Mouse (Mus musculus): ENCODE results near the gene Dbt. TPM values are rescaled to one million over a fixed set of nuclear protein-coding genes. Genes with fewer than 3 reads are reported as not detected.

Gene Dbt
- 10 to 100 TPM; 51.0 to 54.6 TPM for total RNA-seq (2021)
- long read RNA-seq, experiment 1, transcript Dbt-201 (11 exons, 3,301 nt), result major isoform, 24 of 43 reads
- long read RNA-seq, experiment 1, partial matches to known transcripts, result 2 of 43 reads
- long read RNA-seq, experiment 1, other reads (novel, unspliced or antisense), result 17 of 43 reads
- long read RNA-seq, experiment 2, transcript Dbt-201 (11 exons, 3,301 nt), result major isoform, 18 of 34 reads
- long read RNA-seq, experiment 2, partial matches to known transcripts, result 16 of 34 reads
- long read RNA-seq, experiment 2, other reads (novel, unspliced or antisense), result 0 of 34 reads

- peak; percentile 88 to 93 for DNase-seq
These were observed at the start of gene Dbt for GRCm38 (mm10) chr3:116512904-116513716. TSS of gene Dbt (plus strand) at chr3:116513070.

GRCm38 (mm10) chr3:116464318-116464717 is 48.6 kb upstream of the Dbt start:
- DNase-seq, result no peak

GRCm38 (mm10) chr3:116465709-116466108 is 47.2 kb upstream of the Dbt start:
- no peak for DNase-seq

GRCm38 (mm10) chr3:116474602-116475001 is 38.3 kb upstream of the Dbt start:
- DNase-seq, result no peak

- DNase-seq, result peak in 1 of 2 experiments; percentile 3
These were observed 36.1 kb upstream of the Dbt start for GRCm38 (mm10) chr3:116476686-116477298.

- no peak for DNase-seq
These were observed 35.5 kb upstream of the Dbt start for GRCm38 (mm10) chr3:116477351-116477750.

GRCm38 (mm10) chr3:116480119-116480518 is 32.8 kb upstream of the Dbt start:
- DNase-seq, result no peak

GRCm38 (mm10) chr3:116480937-116481336 is 31.9 kb upstream of the Dbt start:
- no peak for DNase-seq

- DNase-seq, result peak in 1 of 2 experiments; percentile 25
These were observed 30.1 kb upstream of the Dbt start for GRCm38 (mm10) chr3:116482724-116483123.

- no peak for DNase-seq
These were observed 29.6 kb upstream of the Dbt start for GRCm38 (mm10) chr3:116483271-116483670.

- DNase-seq, result no peak
These were observed 21.9 kb upstream of the Dbt start for GRCm38 (mm10) chr3:116490920-116491319.

GRCm38 (mm10) chr3:116491923-116492454 is 20.9 kb upstream of the Dbt start:
- no peak for DNase-seq

- no peak for DNase-seq
These were observed 19.2 kb upstream of the Dbt start for GRCm38 (mm10) chr3:116493658-116494057.

GRCm38 (mm10) chr3:116495671-116496070 is 17.2 kb upstream of the Dbt start:
- DNase-seq, result no peak

GRCm38 (mm10) chr3:116507772-116508351 is 5.0 kb upstream of the Dbt start, which contains the start of gene Rtca:
TSS of gene Rtca (minus strand) at chr3:116508208.
- peak; percentile 98 to 99 for DNase-seq

GRCm38 (mm10) chr3:116512151-116512903 is 543 bp upstream of the Dbt start:
- no peak for DNase-seq

- no peak for DNase-seq
These were observed 7.4 kb downstream of the Dbt start for GRCm38 (mm10) chr3:116520141-116520761.

GRCm38 (mm10) chr3:116529741-116530140 is 16.9 kb downstream of the Dbt start:
- no peak for DNase-seq

GRCm38 (mm10) chr3:116530826-116531225 is 18.0 kb downstream of the Dbt start:
- DNase-seq, result no peak

- peak; percentile 67 to 76 for DNase-seq
These were observed 23.7 kb downstream of the Dbt start for GRCm38 (mm10) chr3:116536428-116537199.

All from heart, adult 18-20 months (tissue).